Mouse (Mus musculus) T-helper 1 cell (primary cell): ENCODE data around the gene Olfr1404.

ENCODE experiments used
- in situ Hi-C: fragments of 300-600 bp; cut with MboI, MseI; formaldehyde crosslinking; loops from one replicate; pipeline ENCODE4 v1.15.1; 2025; ENCODE audit warnings: high pct_unique_total_duplicates

Gene Olfr1404

DNA sequence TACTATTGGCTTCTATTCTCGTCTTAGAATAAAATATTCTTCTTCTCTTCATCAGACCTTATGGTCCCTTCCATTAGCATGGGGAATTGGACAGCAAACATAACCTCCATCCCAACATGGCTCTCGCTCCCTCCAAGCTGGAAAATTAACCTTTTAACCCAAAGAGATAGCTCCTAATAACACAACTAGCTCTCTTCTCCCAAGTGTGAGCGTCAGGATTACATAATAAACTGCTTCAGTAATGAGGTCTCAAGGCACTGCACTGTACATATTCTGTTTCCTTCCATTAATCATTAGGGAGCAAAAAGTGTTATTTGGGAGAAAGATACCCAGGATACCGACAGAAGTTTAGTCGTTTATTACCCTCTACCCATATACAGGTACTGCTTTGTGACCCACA, at the start of gene Olfr1404:
Olfr1404 (plus strand) TSS at position 301 of the 400 bp plus-strand sequence.
- in situ Hi-C loops: no loop called here

DNA sequence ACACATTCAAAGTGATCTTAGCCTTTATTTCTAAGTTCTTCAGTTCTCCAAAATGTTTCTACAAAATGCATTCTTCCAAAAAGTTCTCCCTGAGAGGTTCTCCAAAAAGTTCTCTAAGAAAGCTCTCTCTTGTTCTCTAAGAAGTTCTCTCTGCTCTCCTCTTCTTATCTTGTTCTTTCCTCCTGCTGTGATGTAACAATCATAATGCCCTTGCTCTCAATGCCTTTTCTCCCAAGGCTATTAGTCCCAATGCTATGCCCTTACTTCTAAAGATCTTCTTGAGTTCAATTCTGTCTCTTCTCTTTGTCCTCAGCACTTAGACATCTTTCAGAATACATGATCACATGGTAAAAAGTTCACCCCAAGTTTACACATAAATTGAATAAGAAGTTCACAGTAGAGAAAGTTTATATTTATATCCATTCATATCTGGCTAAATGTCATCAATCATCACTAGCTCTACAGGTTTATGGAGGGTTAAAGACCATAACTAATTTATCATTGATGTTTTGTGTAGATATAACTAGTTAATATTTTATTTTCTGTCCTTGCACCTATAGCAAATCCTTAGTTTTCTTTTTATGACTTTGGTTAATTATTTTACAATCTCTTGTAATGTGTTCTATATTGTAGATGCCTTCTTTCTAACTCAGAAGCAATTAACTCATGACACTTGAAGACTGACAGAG, 37.9 kb upstream of the Olfr1404 start:
- in situ Hi-C loops: no loop called here

GRCm38 (mm10) chr1:173190540-173190939, 21.7 kb upstream of the Olfr1404 start, which contains the start of gene Olfr1406:
TSS of gene Olfr1406 (minus strand) at chr1:173190640.
- in situ Hi-C loops: no loop called here

GRCm38 (mm10) chr1:173192059-173192458, 20.1 kb upstream of the Olfr1404 start:
- in situ Hi-C loops: no loop called here

DNA sequence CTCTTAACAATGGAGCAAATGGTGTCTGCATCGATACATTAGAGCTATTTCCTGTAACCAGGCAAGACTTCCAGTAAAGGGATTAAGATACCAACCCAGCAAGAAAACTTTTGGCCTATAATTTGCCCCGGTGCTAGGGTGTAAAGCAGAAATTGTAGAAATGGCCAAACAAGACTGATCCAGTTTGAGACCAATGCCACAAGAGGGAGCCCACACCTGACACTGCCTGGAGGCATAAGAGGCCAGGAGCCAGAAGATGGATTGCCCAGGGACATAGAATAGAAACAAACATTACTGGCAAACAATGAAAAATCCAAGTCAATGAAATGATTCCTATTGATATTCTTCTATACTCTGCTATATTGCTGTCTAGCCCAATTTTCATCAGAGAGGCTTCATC, 15.8 kb upstream of the Olfr1404 start:
- in situ Hi-C loops: no loop called here

DNA sequence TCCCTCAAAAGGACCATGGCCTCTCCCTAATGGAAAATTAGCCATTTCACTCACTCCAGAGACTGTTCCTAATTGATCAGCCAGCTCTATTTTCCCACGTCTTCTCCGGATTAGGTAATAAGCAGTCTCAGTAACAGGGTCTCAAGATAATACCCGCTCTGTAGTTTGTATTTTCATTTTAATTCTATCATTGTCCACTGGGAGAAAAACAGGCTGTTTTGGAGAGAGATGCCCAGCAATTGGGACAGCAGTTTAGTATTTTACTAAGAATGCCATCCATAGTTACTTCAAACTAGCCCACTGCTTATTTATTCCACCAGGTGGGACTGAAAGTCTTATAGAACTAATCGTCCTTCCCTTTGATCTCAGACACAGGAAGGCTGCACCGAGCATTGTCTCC, 14.7 kb upstream of the Olfr1404 start, which contains the start of gene Olfr218:
Olfr218 (plus strand) TSS at position 301 of the 400 bp plus-strand sequence.
- in situ Hi-C loops: no loop called here

DNA sequence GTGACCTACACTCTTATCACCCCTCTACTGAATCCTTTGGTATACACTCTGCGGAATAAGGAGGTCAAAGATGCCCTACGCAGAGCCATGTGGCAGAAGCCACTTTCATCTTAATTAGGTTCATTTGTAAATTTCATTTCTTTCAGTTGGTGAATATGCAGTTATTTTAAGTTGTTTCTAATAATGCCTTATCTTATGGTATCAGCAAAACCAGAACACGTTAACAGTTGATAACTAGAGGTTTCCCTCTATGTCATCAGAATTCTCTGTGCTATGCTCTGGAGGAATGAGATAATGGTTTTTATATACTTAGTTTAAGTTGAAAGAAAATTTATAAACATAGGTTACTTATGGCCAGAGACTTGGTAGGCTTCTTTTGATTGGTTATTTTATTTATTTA, 4.3 kb downstream of the Olfr1404 start:
- in situ Hi-C loops: no loop called here

- in situ Hi-C loops: no loop called here
These were observed 14.9 kb downstream of the Olfr1404 start, which contains the start of gene Fcer1a for GRCm38 (mm10) chr1:173227081-173227480. TSS of gene Fcer1a (minus strand) at chr1:173227214.

DNA sequence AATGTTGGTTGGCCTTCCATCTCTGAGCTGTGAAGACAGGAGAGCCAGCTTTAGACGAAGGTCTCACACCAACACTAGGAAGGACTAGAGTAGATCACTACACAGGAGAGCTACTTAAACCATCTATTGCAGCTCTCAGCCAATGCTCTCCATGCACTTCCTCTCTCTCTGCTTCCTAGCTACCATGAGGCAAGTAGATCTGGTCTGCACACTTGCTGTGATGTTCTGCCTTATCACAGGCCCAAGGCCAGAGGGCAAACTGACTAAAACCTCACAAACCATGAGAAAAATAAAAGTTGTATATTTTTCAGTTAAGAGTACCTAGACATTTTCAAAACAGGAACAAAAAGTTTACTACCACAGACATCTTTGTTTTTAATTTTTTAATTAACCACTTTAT, 24.8 kb downstream of the Olfr1404 start:
- in situ Hi-C loops: loop anchor here (10.0 kb wide), 1 partner anchor 572 kb away; no protein-coding TSS in a partner anchor

- in situ Hi-C loops: no loop called here
These were observed 37.7 kb downstream of the Olfr1404 start for GRCm38 (mm10) chr1:173249888-173250287.

- in situ Hi-C loops: no loop called here
These were observed 53.5 kb downstream of the Olfr1404 start, which contains the start of gene Olfr418 for GRCm38 (mm10) chr1:173265701-173266100. TSS of gene Olfr418 (plus strand) at chr1:173266001.
